Mouse (Mus musculus): ENCODE data around the gene Hoxa6. TPM values are rescaled to one million over a fixed set of nuclear protein-coding genes. Genes with fewer than 3 reads are reported as not detected.

The Hoxa6 gene
- polyA plus RNA-seq, 1 experiment from 2014 or later: not detected

GRCm38 (mm10) chr6:52248638-52249414 lies 40.3 kb upstream of the Hoxa6 start:
- Histone ChIP-seq H3K9me3 (ENCODE audit: control insufficient read depth, low read length) (no peaks in the 10 kb centered on the region), H3K4me3 (replicated peaks; ENCODE audit: low read depth, low read length) (no peak overlapping the region), H3K4me2 (ENCODE audit: low read length) (no peak overlapping the region), H3K27me3 (ENCODE audit: control insufficient read depth, insufficient read depth, low read length) (peaks cover 98% of the 10 kb centered on the region), H3K27ac (replicated peaks; ENCODE audit: low read depth, low read length) (no peak overlapping the region), H3K9ac (replicated peaks; ENCODE audit: low read length) (no peak overlapping the region), H3K4me1 (ENCODE audit: control insufficient read depth, insufficient read depth, low read length) (no peaks in the 10 kb centered on the region), H3K36me3 (ENCODE audit: control insufficient read depth, insufficient read depth, low read length) (no peaks in the 10 kb centered on the region)
- no peak for ATAC-seq (ENCODE audit: low FRiP score, low TSS enrichment)
- 2% methylated on average over 27 of the region's 27 CpGs for WGBS
- DNase-seq: no peak

- DNase-seq: no peak
- no peaks in the 10 kb centered on the region for H3K36me3 ChIP-seq (ENCODE audit: control insufficient read depth, insufficient read depth, low read length)
- WGBS: 2% methylated on average over 23 of the region's 23 CpGs
- no peaks in the 10 kb centered on the region for H3K4me1 ChIP-seq (ENCODE audit: control insufficient read depth, insufficient read depth, low read length)
- no peak overlapping the region for H3K27ac ChIP-seq (replicated peaks; ENCODE audit: low read depth, low read length)
- no peak for ATAC-seq (ENCODE audit: low FRiP score, low TSS enrichment)
- peaks cover 100% of the 10 kb centered on the region for H3K27me3 ChIP-seq (ENCODE audit: control insufficient read depth, insufficient read depth, low read length)
- H3K4me2 ChIP-seq (ENCODE audit: low read length): no peak overlapping the region
- H3K4me3 ChIP-seq (replicated peaks; ENCODE audit: low read depth, low read length): no peak overlapping the region
- H3K9me3 ChIP-seq (ENCODE audit: control insufficient read depth, low read length): no peaks in the 10 kb centered on the region
- no peak overlapping the region for H3K9ac ChIP-seq (replicated peaks; ENCODE audit: low read length)
Observed at GRCm38 (mm10) chr6:52247766-52248637, 39.5 kb upstream of the Hoxa6 start.

- Histone ChIP-seq H3K4me2 (ENCODE audit: low read length) (no peak overlapping the region), H3K9ac (replicated peaks; ENCODE audit: low read length) (no peak overlapping the region), H3K27ac (replicated peaks; ENCODE audit: low read depth, low read length) (no peak overlapping the region), H3K36me3 (ENCODE audit: control insufficient read depth, insufficient read depth, low read length) (no peaks in the 10 kb centered on the region), H3K4me1 (ENCODE audit: control insufficient read depth, insufficient read depth, low read length) (no peaks in the 10 kb centered on the region), H3K9me3 (ENCODE audit: control insufficient read depth, low read length) (no peaks in the 10 kb centered on the region), H3K4me3 (replicated peaks; ENCODE audit: low read depth, low read length) (no peak overlapping the region), H3K27me3 (ENCODE audit: control insufficient read depth, insufficient read depth, low read length) (peaks cover 100% of the 10 kb centered on the region)
- ATAC-seq (ENCODE audit: low FRiP score, low TSS enrichment) (no peak), DNase-seq (no peak)
- WGBS: 6% methylated on average over 3 of the region's 3 CpGs
Observed at GRCm38 (mm10) chr6:52246916-52247315, 38.4 kb upstream of the Hoxa6 start.

- no peak overlapping the region for H3K27ac ChIP-seq (replicated peaks; ENCODE audit: low read depth, low read length)
- DNase-seq: no peak
- H3K9ac ChIP-seq (replicated peaks; ENCODE audit: low read length): no peak overlapping the region
- ATAC-seq (ENCODE audit: low FRiP score, low TSS enrichment): no peak
- WGBS: 1% methylated on average over 26 of the region's 26 CpGs
- H3K4me3 ChIP-seq (replicated peaks; ENCODE audit: low read depth, low read length): no peak overlapping the region
- no peak overlapping the region for H3K4me2 ChIP-seq (ENCODE audit: low read length)
- H3K4me1 ChIP-seq (ENCODE audit: control insufficient read depth, insufficient read depth, low read length): no peaks in the 10 kb centered on the region
- H3K9me3 ChIP-seq (ENCODE audit: control insufficient read depth, low read length): no peaks in the 10 kb centered on the region
- no peaks in the 10 kb centered on the region for H3K36me3 ChIP-seq (ENCODE audit: control insufficient read depth, insufficient read depth, low read length)
- H3K27me3 ChIP-seq (ENCODE audit: control insufficient read depth, insufficient read depth, low read length): peaks cover 100% of the 10 kb centered on the region
Observed at GRCm38 (mm10) chr6:52246403-52246803, 37.9 kb upstream of the Hoxa6 start.

GRCm38 (mm10) chr6:52245757-52246142 lies 37.2 kb upstream of the Hoxa6 start, which contains the start of gene Hoxa11:
TSS of gene Hoxa11 (minus strand) at chr6:52245810.
- no peak within 1 kb of the TSS for H3K4me2 ChIP-seq (ENCODE audit: low read length)
- ATAC-seq (ENCODE audit: low FRiP score, low TSS enrichment): no peak
- H3K27me3 ChIP-seq (ENCODE audit: control insufficient read depth, insufficient read depth, low read length): peaks cover 100% of the 10 kb centered on the region
- H3K4me3 ChIP-seq (replicated peaks; ENCODE audit: low read depth, low read length): no peak within 1 kb of the TSS
- WGBS: 0% methylated on average over 20 of the region's 20 CpGs
- no peaks in the 10 kb centered on the region for H3K9me3 ChIP-seq (ENCODE audit: control insufficient read depth, low read length)
- H3K4me1 ChIP-seq (ENCODE audit: control insufficient read depth, insufficient read depth, low read length): no peaks in the 10 kb centered on the region
- DNase-seq: no peak
- H3K27ac ChIP-seq (replicated peaks; ENCODE audit: low read depth, low read length): no peak within 1 kb of the TSS
- H3K36me3 ChIP-seq (ENCODE audit: control insufficient read depth, insufficient read depth, low read length): no peaks in the 10 kb centered on the region
- H3K9ac ChIP-seq (replicated peaks; ENCODE audit: low read length): no peak within 1 kb of the TSS

- DNase-seq (no peak), ATAC-seq (ENCODE audit: low FRiP score, low TSS enrichment) (no peak)
- H3K4me1 ChIP-seq (ENCODE audit: control insufficient read depth, insufficient read depth, low read length): no peaks in the 10 kb centered on the region
- no peaks in the 10 kb centered on the region for H3K9me3 ChIP-seq (ENCODE audit: control insufficient read depth, low read length)
- H3K27ac ChIP-seq (replicated peaks; ENCODE audit: low read depth, low read length): no peak overlapping the region
- WGBS: under 1% methylated on average over 71 of the region's 71 CpGs
- H3K4me2 ChIP-seq (ENCODE audit: low read length): no peak overlapping the region
- H3K36me3 ChIP-seq (ENCODE audit: control insufficient read depth, insufficient read depth, low read length): no peaks in the 10 kb centered on the region
- H3K27me3 ChIP-seq (ENCODE audit: control insufficient read depth, insufficient read depth, low read length): peaks cover 100% of the 10 kb centered on the region
- no peak overlapping the region for H3K4me3 ChIP-seq (replicated peaks; ENCODE audit: low read depth, low read length)
- H3K9ac ChIP-seq (replicated peaks; ENCODE audit: low read length): no peak overlapping the region
Observed at GRCm38 (mm10) chr6:52245040-52245756, 36.7 kb upstream of the Hoxa6 start.

- DNase-seq (no peak), ATAC-seq (ENCODE audit: low FRiP score, low TSS enrichment) (no peak)
- no peak overlapping the region for H3K4me2 ChIP-seq (ENCODE audit: low read length)
- no peak overlapping the region for H3K27ac ChIP-seq (replicated peaks; ENCODE audit: low read depth, low read length)
- peaks cover 100% of the 10 kb centered on the region for H3K27me3 ChIP-seq (ENCODE audit: control insufficient read depth, insufficient read depth, low read length)
- H3K36me3 ChIP-seq (ENCODE audit: control insufficient read depth, insufficient read depth, low read length): no peaks in the 10 kb centered on the region
- no peak overlapping the region for H3K4me3 ChIP-seq (replicated peaks; ENCODE audit: low read depth, low read length)
- no peaks in the 10 kb centered on the region for H3K9me3 ChIP-seq (ENCODE audit: control insufficient read depth, low read length)
- no peak overlapping the region for H3K9ac ChIP-seq (replicated peaks; ENCODE audit: low read length)
- 2% methylated on average over 23 of the region's 23 CpGs for WGBS
- no peaks in the 10 kb centered on the region for H3K4me1 ChIP-seq (ENCODE audit: control insufficient read depth, insufficient read depth, low read length)
Observed at GRCm38 (mm10) chr6:52244471-52245039, 36.0 kb upstream of the Hoxa6 start.

- H3K4me2 ChIP-seq (ENCODE audit: low read length): no peak overlapping the region
- H3K27me3 ChIP-seq (ENCODE audit: control insufficient read depth, insufficient read depth, low read length): peaks cover 99% of the 10 kb centered on the region
- H3K9me3 ChIP-seq (ENCODE audit: control insufficient read depth, low read length): no peaks in the 10 kb centered on the region
- no peak overlapping the region for H3K9ac ChIP-seq (replicated peaks; ENCODE audit: low read length)
- no peak overlapping the region for H3K27ac ChIP-seq (replicated peaks; ENCODE audit: low read depth, low read length)
- DNase-seq (no peak), ATAC-seq (ENCODE audit: low FRiP score, low TSS enrichment) (no peak)
- no peak overlapping the region for H3K4me3 ChIP-seq (replicated peaks; ENCODE audit: low read depth, low read length)
- no peaks in the 10 kb centered on the region for H3K4me1 ChIP-seq (ENCODE audit: control insufficient read depth, insufficient read depth, low read length)
- no peaks in the 10 kb centered on the region for H3K36me3 ChIP-seq (ENCODE audit: control insufficient read depth, insufficient read depth, low read length)
- under 1% methylated on average over 12 of the region's 12 CpGs for WGBS
Observed at GRCm38 (mm10) chr6:52243681-52244121, 35.2 kb upstream of the Hoxa6 start.

All from midbrain, embryonic 14.5 days (tissue).